Comparison of ENCODE assay signal across 32 mouse cellular contexts in genomic region chr2:78004426-78004825, GRCm38 (mm10).
"Had no signal": no experiment of that assay in that cellular context is flagged by ENCODE, and none has a peak within 500 bp of the region (broad histone marks: within the 10 kb centered on the region; RNA-seq: fewer than 3 reads in every experiment).

No protein-coding gene starts in this region.

- H3K4me1 ChIP-seq: limb, embryonic 10.5 days; limb, embryonic 12.5 days; limb, embryonic 13.5 days; limb, embryonic 15.5 days; liver, embryonic 12.5 days; liver, embryonic 13.5 days; liver, embryonic 15.5 days; lung, embryonic 15.5 days; midbrain, embryonic 10.5 days; midbrain, embryonic 12.5 days; midbrain, embryonic 13.5 days; midbrain, embryonic 15.5 days; neural tube, embryonic 12.5 days had no signal

- DNase-seq: left cerebral cortex, postnatal 4 days; liver; liver, embryonic 13.5 days; liver, postnatal 0 days; lung, adult 18-20 months; lung, adult 2 months; lung, embryonic 14.5 days; lung, postnatal 10 days; lung, postnatal 14 days; lung, postnatal 36 days; lung, postnatal 4 days; midbrain, embryonic 14.5 days had no signal

- H3K9ac ChIP-seq: limb, embryonic 12.5 days; limb, embryonic 13.5 days; limb, embryonic 15.5 days; liver, embryonic 12.5 days; liver, embryonic 13.5 days; liver, embryonic 14.5 days; liver, embryonic 15.5 days; liver, postnatal 0 days; lung, embryonic 14.5 days; lung, embryonic 15.5 days; midbrain, embryonic 12.5 days; midbrain, embryonic 13.5 days; midbrain, embryonic 15.5 days; neural tube, embryonic 12.5 days had no signal

- H3K4me3 ChIP-seq: limb, embryonic 10.5 days; limb, embryonic 12.5 days; limb, embryonic 13.5 days; limb, embryonic 15.5 days; liver, embryonic 12.5 days; liver, embryonic 13.5 days; liver, embryonic 15.5 days; lung, embryonic 15.5 days; megakaryocyte, embryonic 14.5 days; midbrain, embryonic 10.5 days; midbrain, embryonic 12.5 days; midbrain, embryonic 13.5 days; midbrain, embryonic 15.5 days; myocyte; neural tube, embryonic 12.5 days had no signal

- H3K27me3 ChIP-seq: limb, embryonic 12.5 days; limb, embryonic 13.5 days; limb, embryonic 15.5 days; liver, embryonic 12.5 days; liver, embryonic 13.5 days; liver, embryonic 15.5 days; lung, embryonic 15.5 days; midbrain, embryonic 12.5 days; midbrain, embryonic 13.5 days; midbrain, embryonic 15.5 days; neural tube, embryonic 12.5 days had no signal

- H3K36me3 ChIP-seq: limb, embryonic 10.5 days; limb, embryonic 12.5 days; limb, embryonic 13.5 days; limb, embryonic 15.5 days; liver, embryonic 12.5 days; liver, embryonic 13.5 days; liver, embryonic 15.5 days; lung, embryonic 15.5 days; midbrain, embryonic 10.5 days; midbrain, embryonic 12.5 days; midbrain, embryonic 13.5 days; midbrain, embryonic 15.5 days; neural tube, embryonic 12.5 days had no signal

- H3K9me3 ChIP-seq: limb, embryonic 10.5 days; limb, embryonic 12.5 days; limb, embryonic 13.5 days; limb, embryonic 15.5 days; liver, embryonic 12.5 days; liver, embryonic 13.5 days; liver, embryonic 15.5 days; lung, embryonic 15.5 days; megakaryocyte, embryonic 14.5 days; midbrain, embryonic 10.5 days; midbrain, embryonic 12.5 days; midbrain, embryonic 13.5 days; midbrain, embryonic 15.5 days; neural tube, embryonic 12.5 days had no signal

- ATAC-seq: liver, embryonic 12.5 days; liver, postnatal 0 days; lung, postnatal 0 days; midbrain, embryonic 13.5 days; midbrain, embryonic 15.5 days; midbrain, embryonic 16.5 days had no signal

- H3K27ac ChIP-seq: limb, embryonic 10.5 days; limb, embryonic 12.5 days; limb, embryonic 13.5 days; limb, embryonic 15.5 days; liver, embryonic 12.5 days; liver, embryonic 13.5 days; liver, embryonic 14.5 days; liver, embryonic 15.5 days; lung, embryonic 15.5 days; macrophage; midbrain, embryonic 10.5 days; midbrain, embryonic 12.5 days; midbrain, embryonic 13.5 days; midbrain, embryonic 15.5 days; neural tube, embryonic 12.5 days had no signal

- H3K4me2 ChIP-seq: limb, embryonic 12.5 days; limb, embryonic 13.5 days; limb, embryonic 15.5 days; liver, embryonic 11.5 days; liver, embryonic 12.5 days; liver, embryonic 13.5 days; liver, embryonic 15.5 days; lung, embryonic 14.5 days; lung, embryonic 15.5 days; midbrain, embryonic 11.5 days; midbrain, embryonic 12.5 days; midbrain, embryonic 13.5 days; midbrain, embryonic 15.5 days; neural tube, embryonic 12.5 days had no signal
